Mouse (Mus musculus) cerebellum, adult 2 months (tissue): Measurements from ENCODE around the gene Apobec3.

Experiments used
- CTCF ChIP-seq: fragments of 200-500 bp; IDR thresholded peaks from 2 replicates; pipeline ENCODE4 v1.5.1; 2011; ENCODE audit warnings: low read depth, mild to moderate bottlenecking, control low read depth, low read length, moderate library complexity, borderline replicate concordance; ENCODE audit not compliant: insufficient read depth
- POLR2A ChIP-seq: fragments of 200-500 bp; IDR thresholded peaks from 2 replicates; pipeline ENCODE4 v1.6.1; 2011; ENCODE audit warnings: low read length, control low read depth, borderline replicate concordance; ENCODE audit not compliant: insufficient read depth

DNA sequence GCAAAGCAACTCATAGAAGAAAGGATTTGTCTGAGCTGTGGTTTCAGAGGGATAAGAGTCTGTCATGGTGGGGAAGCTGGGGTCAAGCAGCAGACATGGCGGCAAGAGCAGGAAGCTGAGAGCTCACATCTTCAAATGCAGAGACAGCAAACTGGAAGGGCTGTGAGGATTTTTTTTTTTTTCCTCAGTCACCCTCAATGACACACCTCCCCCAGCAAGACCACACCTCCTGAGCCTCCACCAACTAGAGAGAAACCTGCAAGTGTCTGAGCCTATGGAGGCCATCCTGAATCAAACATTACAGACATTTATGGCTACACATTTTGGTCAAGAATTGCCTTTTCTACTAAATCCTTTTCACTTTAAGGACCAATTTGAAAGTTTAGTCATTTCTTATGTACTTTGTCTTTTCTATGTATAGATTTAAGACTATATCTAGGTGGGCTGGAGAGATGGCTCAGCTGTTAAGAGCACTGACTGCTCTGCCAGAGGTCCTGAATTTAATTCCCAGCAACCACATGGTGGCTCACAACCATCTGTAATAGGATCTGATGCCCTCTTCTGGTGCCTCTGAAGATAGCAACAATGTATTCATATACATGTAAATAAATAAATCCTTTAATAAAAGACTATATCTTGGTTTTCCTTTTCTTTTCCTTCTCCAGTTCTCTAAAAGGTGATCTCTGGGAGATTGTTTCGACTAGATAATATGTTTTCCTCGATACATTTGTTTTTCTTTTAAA, 24.0 kb upstream of the Apobec3 start:
- TF ChIP-seq CTCF (no peak), POLR2A (no peak)
